Mouse (Mus musculus): ENCODE results near the gene Slu7. TPM values are rescaled to one million over a fixed set of nuclear protein-coding genes. Genes with fewer than 3 reads are reported as not detected.
A peak's percentile ranks its signal among the peaks of the same experiment; 100 is the strongest.

The Slu7 gene
- polyA plus RNA-seq, 1 experiment from 2014 or later, result 71.6 TPM

DNA sequence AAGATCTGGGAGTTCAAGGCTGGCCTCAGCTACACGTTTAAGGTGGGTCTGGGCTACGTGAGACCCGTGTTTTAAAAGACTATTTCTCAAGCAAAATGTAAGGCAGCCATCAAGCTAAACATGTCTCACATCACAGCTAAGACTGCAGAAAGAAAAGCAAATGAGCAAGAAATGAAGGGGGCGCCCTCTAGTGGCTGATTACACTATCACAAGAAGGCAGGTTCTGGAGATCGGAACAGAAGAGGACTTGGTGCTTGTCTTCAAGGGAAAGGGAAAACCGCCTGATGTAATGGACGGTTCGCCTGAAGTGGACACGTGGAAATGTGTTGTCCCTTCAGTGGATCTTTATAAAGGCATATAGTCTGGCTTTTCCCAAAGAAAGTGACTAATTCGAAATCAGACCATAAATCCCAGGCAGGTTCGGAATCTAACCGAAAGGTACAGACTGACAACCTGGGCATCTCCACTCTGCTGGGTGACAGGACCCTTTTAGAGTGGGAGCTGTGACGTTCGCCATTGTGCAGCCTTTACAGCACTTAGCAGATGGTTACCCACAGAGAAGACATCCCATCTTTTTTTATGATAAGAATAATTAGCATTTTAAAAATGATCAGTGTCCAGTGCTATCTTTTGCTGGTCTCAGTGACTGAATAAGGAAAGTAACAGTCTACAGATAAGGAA is 20.6 kb upstream of the Slu7 start:
- Histone ChIP-seq H3K9me3 (ENCODE audit: control insufficient read depth, low read length) (no peaks in the 10 kb centered on the region), H3K36me3 (ENCODE audit: control insufficient read depth, insufficient read depth, low read length) (no peaks in the 10 kb centered on the region), H3K4me2 (no peak overlapping the region), H3K4me3 (ENCODE audit: low read depth, low read length) (no peak overlapping the region), H3K4me1 (ENCODE audit: control insufficient read depth, insufficient read depth, low read length) (peaks cover 6% of the 10 kb centered on the region; the same call in 1 of the 2 replicates), H3K27ac (ENCODE audit: low read depth, low read length) (no peak overlapping the region), H3K9ac (ENCODE audit: low read length) (no peak overlapping the region), H3K27me3 (ENCODE audit: control insufficient read depth, insufficient read depth, low read length) (no peaks in the 10 kb centered on the region)
- DNase-seq (ENCODE audit: low spot score, missing footprints) (peak; percentile 98), ATAC-seq (ENCODE audit: low FRiP score) (peak; percentile 34)
- 28% methylated on average over 14 of the region's 14 CpGs for WGBS

DNA sequence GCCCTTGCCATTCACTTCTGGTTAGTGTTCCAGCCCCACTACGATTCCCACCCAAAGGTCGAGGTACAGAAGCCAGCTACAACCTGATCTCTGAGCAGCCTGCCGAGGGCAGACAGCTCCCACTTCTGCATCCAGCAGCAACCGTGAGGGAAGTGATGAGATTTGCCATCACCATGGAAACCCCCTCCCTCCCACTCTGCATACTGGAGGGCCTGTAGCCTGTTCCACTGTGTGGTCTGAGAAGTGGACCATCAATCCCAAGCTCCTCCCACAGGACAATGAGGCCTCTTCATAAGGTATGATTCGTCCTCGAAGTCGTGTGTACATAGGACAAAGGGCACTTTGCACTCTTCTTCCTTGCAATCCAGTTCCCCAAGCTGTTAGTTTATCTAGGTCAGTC is 16.3 kb upstream of the Slu7 start:
- peak; percentile 71 for ATAC-seq (ENCODE audit: low FRiP score)
- Histone ChIP-seq H3K4me2 (no peak overlapping the region), H3K27me3 (ENCODE audit: control insufficient read depth, insufficient read depth, low read length) (no peaks in the 10 kb centered on the region), H3K4me3 (ENCODE audit: low read depth, low read length) (no peak overlapping the region), H3K27ac (ENCODE audit: low read depth, low read length) (no peak overlapping the region), H3K9me3 (ENCODE audit: control insufficient read depth, low read length) (no peaks in the 10 kb centered on the region), H3K4me1 (ENCODE audit: control insufficient read depth, insufficient read depth, low read length) (peaks cover 6% of the 10 kb centered on the region; the same call in 1 of the 2 replicates), H3K36me3 (ENCODE audit: control insufficient read depth, insufficient read depth, low read length) (no peaks in the 10 kb centered on the region), H3K9ac (ENCODE audit: low read length) (no peak overlapping the region)
- WGBS, result 35% methylated on average over 7 of the region's 7 CpGs
- DNase-seq (ENCODE audit: low spot score, missing footprints), result no peak

DNA sequence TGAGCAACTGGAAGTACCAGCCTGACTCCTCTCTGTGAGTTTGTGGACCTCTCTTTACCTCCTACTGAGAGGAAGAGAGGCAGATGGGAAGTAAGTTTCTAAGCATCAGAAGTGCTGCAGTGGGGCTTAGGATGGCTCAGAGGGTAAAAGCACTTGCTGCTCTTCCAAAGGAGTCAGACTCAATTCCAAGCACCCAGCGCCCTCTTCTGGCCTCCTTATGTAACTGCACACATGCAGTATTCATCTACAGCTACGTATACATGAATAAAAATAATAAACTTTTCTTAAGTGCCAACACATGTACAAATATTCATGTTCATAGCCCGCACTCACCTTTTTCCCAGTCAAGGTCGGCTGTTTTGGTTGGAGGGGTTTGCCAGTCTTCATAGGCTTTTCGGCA is 9.2 kb upstream of the Slu7 start:
- H3K36me3 ChIP-seq (ENCODE audit: control insufficient read depth, insufficient read depth, low read length), result no peaks in the 10 kb centered on the region
- H3K9me3 ChIP-seq (ENCODE audit: control insufficient read depth, low read length), result no peaks in the 10 kb centered on the region
- H3K27me3 ChIP-seq (ENCODE audit: control insufficient read depth, insufficient read depth, low read length), result no peaks in the 10 kb centered on the region
- 76% methylated on average over 5 of the region's 5 CpGs for WGBS
- ATAC-seq (ENCODE audit: low FRiP score), result no peak
- H3K4me2 ChIP-seq, result no peak overlapping the region
- H3K4me3 ChIP-seq (ENCODE audit: low read depth, low read length), result no peak overlapping the region
- H3K9ac ChIP-seq (ENCODE audit: low read length), result no peak overlapping the region
- no peak overlapping the region for H3K27ac ChIP-seq (ENCODE audit: low read depth, low read length)
- no peak for DNase-seq (ENCODE audit: low spot score, missing footprints)
- H3K4me1 ChIP-seq (ENCODE audit: control insufficient read depth, insufficient read depth, low read length), result 0 out of 2 replicates have a peak, but pooled peaks cover 2% of the 10 kb centered on the region

DNA sequence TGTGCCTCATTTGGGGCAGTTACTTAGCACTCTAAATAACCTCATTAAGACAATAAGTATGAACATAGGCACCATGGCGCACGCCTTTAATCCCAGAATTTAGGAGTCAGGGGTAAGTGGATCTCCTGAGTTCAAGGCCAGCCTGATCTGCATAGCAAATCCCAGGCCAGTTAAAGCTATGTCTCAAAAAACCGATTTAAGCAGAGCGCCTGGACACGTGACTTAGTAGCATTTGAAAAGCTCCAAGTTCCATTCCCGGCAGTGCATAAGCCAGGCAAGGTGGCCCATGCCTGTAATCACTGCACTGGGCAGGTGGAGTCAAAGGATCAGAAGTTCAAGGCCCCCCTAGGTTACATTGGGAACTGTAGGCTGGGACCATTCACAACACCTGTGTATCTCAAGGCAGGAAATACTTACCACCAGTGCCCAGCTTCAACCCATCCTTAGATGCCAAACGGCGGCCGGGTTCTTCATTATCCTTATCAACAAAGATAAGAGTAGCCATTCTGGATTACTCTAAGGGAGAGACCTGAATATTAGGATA is 8.3 kb upstream of the Slu7 start:
- Histone ChIP-seq H3K27ac (ENCODE audit: low read depth, low read length) (no peak overlapping the region), H3K27me3 (ENCODE audit: control insufficient read depth, insufficient read depth, low read length) (no peaks in the 10 kb centered on the region), H3K9me3 (ENCODE audit: control insufficient read depth, low read length) (no peaks in the 10 kb centered on the region), H3K36me3 (ENCODE audit: control insufficient read depth, insufficient read depth, low read length) (no peaks in the 10 kb centered on the region), H3K4me1 (ENCODE audit: control insufficient read depth, insufficient read depth, low read length) (0 out of 2 replicates have a peak, but pooled peaks cover 2% of the 10 kb centered on the region), H3K9ac (ENCODE audit: low read length) (no peak overlapping the region), H3K4me2 (peak overlapping the region; percentile 46; the same call in 1 of the 2 replicates), H3K4me3 (ENCODE audit: low read depth, low read length) (no peak overlapping the region)
- 95% methylated on average over 9 of the region's 9 CpGs for WGBS
- DNase-seq (ENCODE audit: low spot score, missing footprints) (no peak), ATAC-seq (ENCODE audit: low FRiP score) (0 out of 2 replicates have a peak, but pooled peaks have one; percentile 31)

DNA sequence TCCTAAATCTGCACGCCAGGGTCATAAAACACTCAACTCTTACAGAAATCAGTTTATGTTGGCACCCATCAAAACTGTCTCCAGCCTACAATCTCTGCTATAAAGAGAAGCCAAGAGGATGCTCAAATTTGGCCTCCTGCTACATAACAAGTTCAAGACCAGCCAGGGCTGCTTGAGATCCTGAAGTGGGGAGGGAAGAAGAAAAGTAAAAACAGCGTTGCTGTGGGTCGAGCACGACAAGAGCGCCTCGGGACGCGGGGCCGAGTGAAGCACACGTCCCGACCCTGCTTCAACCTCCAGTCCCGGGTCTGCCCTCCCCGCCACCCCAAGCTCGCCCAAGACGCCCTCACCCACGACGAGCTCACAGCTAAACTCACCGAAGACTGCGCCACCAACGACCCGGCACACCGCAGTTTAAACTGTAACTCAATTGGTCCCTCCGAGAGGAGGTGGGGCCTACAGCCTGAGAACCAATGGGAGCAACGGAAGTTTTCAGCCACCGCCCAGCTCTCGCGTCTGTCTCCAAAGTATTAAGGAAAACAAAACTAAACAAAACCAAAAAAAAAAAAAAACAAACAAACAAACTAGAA is 7.6 kb upstream of the Slu7 start, which contains the start of gene Pttg1:
Gene Pttg1 (minus strand): TSS at position 428 of the 590 bp plus-strand sequence.
- peak within 1 kb of the TSS; percentile 46 for H3K4me2 ChIP-seq

DNA sequence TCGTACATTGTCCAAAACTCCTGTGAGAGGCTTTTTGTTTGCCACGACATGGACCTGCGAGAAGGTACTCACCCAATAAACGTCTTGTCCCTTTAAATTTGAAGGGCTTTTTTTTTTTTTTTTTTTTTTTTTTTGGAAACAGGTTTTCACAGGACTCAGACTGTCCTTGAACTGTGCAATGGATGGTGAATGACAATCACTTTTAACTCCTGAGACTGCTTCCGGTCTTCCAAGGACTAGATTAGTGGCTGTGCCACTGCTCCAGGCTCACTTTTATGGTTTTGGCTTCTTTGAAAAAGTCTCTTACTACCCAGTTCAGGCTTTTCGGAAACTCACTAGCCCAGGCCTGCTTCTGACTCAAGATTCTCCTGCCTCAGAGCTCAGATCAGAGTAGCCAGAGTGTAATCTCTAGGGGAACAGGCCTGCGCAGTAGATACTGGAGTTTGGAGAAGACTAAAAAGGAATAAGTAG is 7.1 kb upstream of the Slu7 start:
- H3K4me1 ChIP-seq (ENCODE audit: control insufficient read depth, insufficient read depth, low read length), result 0 out of 2 replicates have a peak, but pooled peaks cover 2% of the 10 kb centered on the region
- DNase-seq (ENCODE audit: low spot score, missing footprints) (peak; percentile 89), ATAC-seq (ENCODE audit: low FRiP score) (peak; percentile 61)
- no peak overlapping the region for H3K27ac ChIP-seq (ENCODE audit: low read depth, low read length)
- H3K27me3 ChIP-seq (ENCODE audit: control insufficient read depth, insufficient read depth, low read length), result no peaks in the 10 kb centered on the region
- peak overlapping the region; percentile 34; the same call in 1 of the 2 replicates for H3K9ac ChIP-seq (ENCODE audit: low read length)
- peak overlapping the region; percentile 51 for H3K4me3 ChIP-seq (ENCODE audit: low read depth, low read length)
- H3K4me2 ChIP-seq, result peak overlapping the region; percentile 46
- H3K9me3 ChIP-seq (ENCODE audit: control insufficient read depth, low read length), result no peaks in the 10 kb centered on the region
- H3K36me3 ChIP-seq (ENCODE audit: control insufficient read depth, insufficient read depth, low read length), result no peaks in the 10 kb centered on the region
- 19% methylated on average over 7 of the region's 7 CpGs for WGBS

More for the DNA sequence above, 7.6 kb upstream of the Slu7 start, which contains the start of gene Pttg1:
- DNase-seq (ENCODE audit: low spot score, missing footprints) (peak; percentile 95), ATAC-seq (ENCODE audit: low FRiP score) (peak; percentile 98)
- Histone ChIP-seq H3K9ac (ENCODE audit: low read length) (peak within 1 kb of the TSS; percentile 70), H3K4me1 (ENCODE audit: control insufficient read depth, insufficient read depth, low read length) (0 out of 2 replicates have a peak, but pooled peaks cover 2% of the 10 kb centered on the region), H3K27me3 (ENCODE audit: control insufficient read depth, insufficient read depth, low read length) (no peaks in the 10 kb centered on the region), H3K9me3 (ENCODE audit: control insufficient read depth, low read length) (no peaks in the 10 kb centered on the region), H3K4me3 (ENCODE audit: low read depth, low read length) (peak within 1 kb of the TSS; percentile 51), H3K27ac (ENCODE audit: low read depth, low read length) (no peak within 1 kb of the TSS), H3K36me3 (ENCODE audit: control insufficient read depth, insufficient read depth, low read length) (no peaks in the 10 kb centered on the region)
- 4% methylated on average over 27 of the region's 27 CpGs for whole genome bisulfite sequencing

DNA sequence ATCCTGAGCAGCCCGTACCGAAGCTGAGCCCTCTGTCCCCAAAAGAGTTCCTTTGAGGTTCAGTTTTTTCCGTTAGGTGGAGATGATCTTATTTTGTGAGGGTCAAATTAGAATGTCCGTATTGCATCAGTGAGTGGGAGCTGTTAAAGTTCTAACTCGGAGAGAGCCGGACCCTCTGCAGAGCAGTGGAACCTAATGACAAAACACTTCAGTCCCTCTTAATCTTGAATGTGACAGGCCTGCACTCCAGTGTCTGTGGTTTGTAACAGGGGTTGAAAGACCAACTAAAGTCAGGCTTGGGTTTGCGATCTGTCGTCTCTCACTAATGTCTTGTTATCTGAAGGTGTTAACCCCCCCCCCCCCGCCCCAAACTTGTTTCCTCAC is 472 bp downstream of the Slu7 start:
- no peaks in the 10 kb centered on the region; the same call in 1 of the 2 replicates for H3K36me3 ChIP-seq (ENCODE audit: control insufficient read depth, insufficient read depth, low read length)
- H3K4me1 ChIP-seq (ENCODE audit: control insufficient read depth, insufficient read depth, low read length), result peaks cover 5% of the 10 kb centered on the region; the same call in 1 of the 2 replicates
- H3K9me3 ChIP-seq (ENCODE audit: control insufficient read depth, low read length), result no peaks in the 10 kb centered on the region
- ATAC-seq (ENCODE audit: low FRiP score) (peak; percentile 61; the same call in 1 of the 2 replicates), DNase-seq (ENCODE audit: low spot score, missing footprints) (no peak)
- WGBS, result 5% methylated on average over 9 of the region's 9 CpGs
- no peaks in the 10 kb centered on the region for H3K27me3 ChIP-seq (ENCODE audit: control insufficient read depth, insufficient read depth, low read length)
- peak overlapping the region; percentile 76 for H3K4me2 ChIP-seq
- H3K9ac ChIP-seq (ENCODE audit: low read length), result peak overlapping the region; percentile 79
- H3K27ac ChIP-seq (ENCODE audit: low read depth, low read length), result no peak overlapping the region
- peak overlapping the region; percentile 87 for H3K4me3 ChIP-seq (ENCODE audit: low read depth, low read length)

DNA sequence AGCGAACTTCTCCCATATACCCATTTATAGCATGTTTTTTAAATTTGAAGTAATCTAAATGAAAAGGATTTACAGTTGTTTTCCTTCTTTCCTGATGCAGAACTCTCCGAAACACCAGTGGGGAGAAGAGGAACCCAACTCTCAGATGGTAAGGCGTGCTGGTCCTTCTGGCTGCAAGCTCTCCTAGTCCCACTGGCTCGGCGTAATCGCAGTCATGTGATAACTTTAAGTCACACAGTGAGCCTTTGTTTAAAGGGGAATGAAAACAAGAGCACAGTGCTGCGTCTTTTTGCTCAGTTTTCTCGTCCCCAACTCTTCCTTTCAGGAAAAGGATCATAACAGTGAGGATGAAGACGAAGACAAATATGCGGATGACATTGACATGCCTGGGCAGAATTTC is 7.6 kb downstream of the Slu7 start:
- Histone ChIP-seq H3K4me3 (ENCODE audit: low read depth, low read length) (no peak overlapping the region), H3K4me1 (ENCODE audit: control insufficient read depth, insufficient read depth, low read length) (no peaks in the 10 kb centered on the region), H3K27me3 (ENCODE audit: control insufficient read depth, insufficient read depth, low read length) (no peaks in the 10 kb centered on the region), H3K27ac (ENCODE audit: low read depth, low read length) (no peak overlapping the region), H3K9ac (ENCODE audit: low read length) (no peak overlapping the region), H3K36me3 (ENCODE audit: control insufficient read depth, insufficient read depth, low read length) (peaks cover 40% of the 10 kb centered on the region), H3K9me3 (ENCODE audit: control insufficient read depth, low read length) (no peaks in the 10 kb centered on the region), H3K4me2 (no peak overlapping the region)
- no peak for ATAC-seq (ENCODE audit: low FRiP score)
- 95% methylated on average over 10 of the region's 10 CpGs for WGBS
- DNase-seq (ENCODE audit: low spot score, missing footprints), result no peak

DNA sequence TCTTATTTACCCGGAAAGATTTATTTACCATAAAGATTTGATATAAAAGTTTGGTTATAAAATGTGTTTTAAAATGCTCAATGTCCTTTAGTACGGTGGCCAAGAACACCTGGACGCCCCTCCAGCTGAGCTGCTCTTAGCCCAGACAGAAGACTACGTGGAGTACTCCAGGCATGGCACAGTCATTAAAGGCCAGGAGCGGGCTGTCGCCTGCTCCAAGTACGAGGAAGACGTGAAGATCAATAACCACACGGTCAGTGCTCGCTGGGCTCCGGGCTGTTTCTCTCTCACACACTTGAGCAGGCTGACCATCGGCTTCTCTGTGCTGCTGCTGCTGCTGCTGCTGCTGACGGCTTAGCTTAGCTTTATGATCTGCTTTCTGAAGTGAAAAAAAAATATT is 9.6 kb downstream of the Slu7 start:
- Histone ChIP-seq H3K27ac (ENCODE audit: low read depth, low read length) (no peak overlapping the region), H3K4me1 (ENCODE audit: control insufficient read depth, insufficient read depth, low read length) (no peaks in the 10 kb centered on the region), H3K9me3 (ENCODE audit: control insufficient read depth, low read length) (no peaks in the 10 kb centered on the region), H3K4me3 (ENCODE audit: low read depth, low read length) (no peak overlapping the region), H3K9ac (ENCODE audit: low read length) (no peak overlapping the region), H3K36me3 (ENCODE audit: control insufficient read depth, insufficient read depth, low read length) (peaks cover 42% of the 10 kb centered on the region), H3K4me2 (no peak overlapping the region), H3K27me3 (ENCODE audit: control insufficient read depth, insufficient read depth, low read length) (no peaks in the 10 kb centered on the region)
- ATAC-seq (ENCODE audit: low FRiP score) (no peak), DNase-seq (ENCODE audit: low spot score, missing footprints) (no peak)
- 94% methylated on average over 13 of the region's 13 CpGs for WGBS
